Mouse (Mus musculus) liver (tissue): ENCODE measurements around the gene Sept1.
A peak's percentile ranks its signal among the peaks of the same experiment; 100 is the strongest.

Experiments
- DNase-seq: peaks from one replicate; pipeline ENCODE4 v3.0.0-alpha.2; 2020; ENCODE audit warnings: mixed read lengths

Sept1 gene

GRCm38 (mm10) chr7:127232622-127233367 is at the start of gene Sept1, which contains the start of gene Zfp553:
Gene Sept1, minus strand, starts transcription at chr7:127233130.
Gene Zfp553, plus strand, starts transcription at chr7:127233061.
- DNase-seq: peak; percentile 85

DNA sequence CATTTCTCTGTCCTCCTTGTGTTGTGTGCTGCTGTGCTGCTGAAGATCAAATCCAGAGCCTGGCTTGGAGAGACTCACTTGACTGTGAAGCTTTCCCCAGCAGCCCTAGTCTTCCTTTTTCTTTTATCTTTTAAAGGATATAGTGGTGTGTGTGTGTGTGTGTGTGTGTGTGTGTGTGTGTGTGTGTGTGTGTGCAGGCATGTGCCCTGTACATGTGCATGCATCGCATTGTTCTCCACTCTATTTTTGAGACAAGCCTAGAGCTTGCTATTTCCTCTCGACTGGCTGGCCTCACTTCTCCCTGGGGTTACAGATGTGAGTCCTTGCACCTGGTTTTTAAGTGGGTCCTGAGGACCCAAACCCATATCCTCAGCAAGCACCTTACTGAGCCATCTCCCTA is 49.3 kb upstream of the Sept1 start:
- DNase-seq: no peak

GRCm38 (mm10) chr7:127281114-127281513 is 48.2 kb upstream of the Sept1 start:
- no peak for DNase-seq

DNA sequence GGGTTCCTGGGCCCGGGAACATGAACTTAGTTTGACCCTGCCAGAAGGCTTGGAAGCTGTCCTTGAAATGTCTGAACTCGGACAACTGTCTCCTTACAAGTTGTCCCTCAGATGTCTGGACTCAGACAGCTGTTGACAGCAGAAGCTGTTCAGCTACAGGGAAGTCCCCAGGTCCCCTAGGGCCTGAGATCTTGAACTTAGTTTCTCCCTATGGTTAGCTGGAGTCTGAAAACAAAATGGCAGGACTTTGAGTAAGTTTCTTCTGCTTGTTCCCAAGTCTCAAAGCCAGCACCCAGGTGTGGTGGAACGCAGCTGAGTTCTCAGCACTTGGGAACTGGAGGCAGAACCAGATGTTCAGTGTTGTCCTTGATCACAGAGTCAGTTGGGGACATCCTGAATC is 47.2 kb upstream of the Sept1 start:
- no peak for DNase-seq

DNA sequence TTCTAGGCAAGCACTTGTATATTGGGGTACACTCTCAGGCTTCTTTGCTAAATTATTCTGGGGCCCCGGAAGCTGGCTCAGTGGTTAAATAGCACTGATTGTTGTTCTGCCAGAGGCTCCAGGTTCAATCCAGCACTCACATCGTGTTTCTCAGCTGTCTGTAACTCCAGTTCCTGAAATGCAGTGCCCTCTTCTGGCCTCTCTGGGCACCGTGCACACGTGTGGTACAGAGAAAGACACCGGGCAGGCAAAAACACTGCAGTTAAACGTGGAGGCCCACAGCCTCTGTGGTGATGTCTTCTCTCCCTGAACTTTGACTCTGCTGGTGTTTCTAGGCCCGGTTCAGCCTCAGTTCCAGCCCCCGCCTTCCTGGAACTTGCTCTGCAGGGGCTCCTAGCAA is 45.4 kb upstream of the Sept1 start:
- peak; percentile 61 for DNase-seq

GRCm38 (mm10) chr7:127276519-127276961 is 43.6 kb upstream of the Sept1 start:
- DNase-seq: no peak

DNA sequence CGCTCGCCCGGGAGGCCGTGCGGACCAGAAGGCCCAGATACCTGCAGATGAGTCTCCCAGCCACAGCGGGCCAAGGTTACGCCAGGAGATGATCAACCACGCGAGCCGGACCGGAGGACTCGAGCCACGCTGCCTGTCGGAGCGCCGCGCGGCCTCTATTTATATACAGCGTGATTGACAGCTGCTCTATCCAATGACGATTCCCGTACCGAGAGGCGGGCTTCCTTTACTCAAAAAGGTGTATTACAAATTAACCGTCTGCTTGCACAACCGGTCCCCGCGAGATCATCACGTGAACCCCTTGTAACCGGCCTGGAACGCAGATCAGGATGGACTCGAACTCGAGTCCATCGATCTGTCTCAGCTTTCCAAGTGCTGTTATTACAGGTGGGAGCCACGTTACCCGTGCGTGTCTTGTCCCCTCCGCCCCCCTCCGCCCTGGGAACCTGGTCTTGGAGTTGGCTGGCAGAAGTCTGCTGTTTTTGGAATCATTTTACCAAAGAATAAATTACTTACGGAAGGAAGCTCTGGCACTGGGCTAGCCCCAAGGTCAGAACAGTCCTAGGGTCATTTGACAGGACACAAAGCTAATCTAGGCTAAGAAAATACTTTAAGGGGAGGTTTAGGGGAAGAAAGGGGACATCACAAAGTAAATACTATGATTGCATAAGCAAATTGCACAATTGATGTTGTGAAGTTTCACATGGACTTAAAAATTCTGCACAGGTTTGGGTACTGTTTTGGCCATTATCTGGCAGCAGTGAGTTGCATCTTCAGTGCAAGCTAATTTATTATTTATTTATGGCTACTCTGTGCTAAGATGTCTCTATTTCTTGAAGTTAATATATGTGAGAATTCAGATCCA is 41.2 kb upstream of the Sept1 start, which contains the start of gene Sephs2:
Sephs2 (minus strand) TSS at position 131 of the 865 bp plus-strand sequence.
- peak; percentile 94 for DNase-seq

- DNase-seq: no peak
Observed at GRCm38 (mm10) chr7:127273118-127273923, 40.4 kb upstream of the Sept1 start.

DNA sequence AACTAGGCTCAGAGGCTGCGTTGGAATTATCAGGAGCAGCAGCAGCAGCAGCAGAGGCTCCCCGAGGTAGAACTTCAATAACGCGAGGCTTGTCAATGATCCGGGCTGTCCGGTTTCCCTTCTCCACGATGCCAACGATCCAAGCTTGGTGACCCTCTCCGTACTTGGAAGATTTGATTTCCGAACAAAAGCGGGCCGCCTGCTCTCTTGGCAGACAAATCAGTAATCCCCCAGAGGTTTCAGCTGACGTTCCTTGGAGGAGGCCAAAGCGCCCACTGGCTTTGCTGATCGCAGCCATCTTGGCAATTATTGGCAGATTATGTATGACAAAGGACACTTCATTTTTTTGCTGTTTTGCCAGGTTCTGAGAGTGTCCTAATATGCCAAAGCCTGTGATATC is 39.6 kb upstream of the Sept1 start:
- DNase-seq: no peak

DNA sequence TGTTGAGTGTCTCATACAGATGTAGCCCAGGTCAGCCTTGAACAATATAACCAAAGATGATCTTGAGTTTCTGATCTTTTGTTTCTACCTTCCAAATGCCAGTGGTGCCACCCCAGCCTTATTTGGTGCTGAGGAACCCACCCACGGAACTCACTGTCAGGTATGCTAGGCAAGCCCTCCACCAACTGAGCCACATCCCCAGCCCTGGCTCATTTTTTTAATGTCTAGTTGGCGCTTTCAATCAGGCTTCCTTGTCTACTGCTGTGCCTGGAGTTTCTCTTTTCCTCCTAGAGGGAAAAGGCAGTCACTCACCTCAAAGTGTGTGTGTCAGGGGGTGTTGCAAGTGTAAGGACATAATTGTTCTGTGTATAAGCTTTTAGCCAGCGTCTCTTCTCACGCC is 38.2 kb upstream of the Sept1 start:
- no peak for DNase-seq

DNA sequence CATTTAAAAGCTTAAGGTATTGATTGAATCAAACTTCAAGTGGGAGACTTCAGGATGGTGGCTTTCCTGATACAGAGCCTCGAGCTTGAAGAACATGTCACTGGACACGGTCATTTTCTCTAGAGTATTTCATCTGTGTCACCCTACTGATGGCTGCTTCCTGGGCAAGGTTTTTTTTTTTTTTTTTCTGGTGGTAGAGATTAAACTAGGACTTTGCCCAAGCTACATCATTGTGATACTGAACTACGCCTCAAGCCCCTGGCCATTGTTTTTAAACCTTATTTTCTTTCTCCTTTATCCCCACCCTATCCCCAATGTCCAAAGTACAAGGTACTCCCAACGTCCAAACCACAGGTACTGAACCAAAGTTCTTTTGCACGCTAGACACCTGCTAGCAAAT is 37.7 kb upstream of the Sept1 start:
- no peak for DNase-seq

DNA sequence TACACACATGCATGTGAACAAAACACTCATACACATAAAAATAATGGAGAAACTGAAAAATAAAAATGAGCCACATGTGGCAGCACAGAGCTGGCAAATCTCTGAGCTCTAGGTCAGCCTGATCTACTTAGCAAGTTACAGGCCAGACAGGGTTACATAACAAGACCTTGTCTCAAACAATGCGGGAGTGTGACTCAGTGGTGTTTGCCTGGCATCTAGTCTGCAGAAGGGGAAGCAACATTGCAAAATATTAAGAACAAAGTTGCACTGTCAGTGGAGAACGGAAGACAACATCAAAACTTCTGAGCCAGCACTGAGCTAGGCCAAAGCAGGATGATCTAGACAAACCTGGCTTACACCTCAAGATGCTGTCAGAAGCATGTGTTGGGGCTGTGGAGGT is 37.3 kb upstream of the Sept1 start:
- DNase-seq: no peak

GRCm38 (mm10) chr7:127263526-127263925 is 30.6 kb upstream of the Sept1 start:
- no peak for DNase-seq

DNA sequence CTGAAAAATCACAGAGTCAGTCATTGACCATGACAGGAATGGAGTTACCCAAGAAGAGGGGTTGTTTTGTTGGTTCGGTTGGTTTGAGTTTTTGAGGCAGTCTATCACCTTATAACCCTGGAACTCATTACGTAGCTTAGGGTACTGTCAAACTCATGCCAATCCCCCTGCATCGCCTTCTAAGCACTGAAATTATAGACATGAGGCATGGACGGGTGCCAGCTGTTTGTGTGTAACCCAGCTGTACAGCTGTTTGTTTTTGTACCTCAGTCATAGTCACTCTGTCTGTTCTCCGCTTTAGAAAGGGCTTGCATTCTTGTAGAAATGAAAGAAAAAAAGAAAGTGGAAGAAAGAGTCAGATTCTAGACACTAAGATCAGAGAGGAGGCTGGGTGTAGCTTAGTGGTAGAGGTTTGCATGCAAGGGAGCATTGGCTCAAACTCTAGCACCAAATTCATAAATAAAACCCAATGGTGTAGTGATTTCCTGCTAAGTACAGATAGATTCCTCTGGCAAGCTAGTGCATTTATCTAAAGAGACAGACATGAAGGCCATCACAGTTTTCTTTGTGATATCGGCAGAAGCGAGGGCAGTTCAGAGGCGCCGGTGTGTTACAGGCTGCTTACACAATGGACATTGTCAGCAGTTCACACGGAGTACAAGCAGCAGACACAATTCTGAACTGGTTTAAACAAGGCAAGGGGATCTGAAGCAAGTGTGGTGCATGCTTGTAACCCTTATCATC is 29.5 kb upstream of the Sept1 start:
- DNase-seq: no peak

- peak; percentile 98 for DNase-seq
Observed at GRCm38 (mm10) chr7:127260309-127261111, 27.6 kb upstream of the Sept1 start, which contains the start of gene Dctpp1. Gene Dctpp1, minus strand, starts transcription at chr7:127260709.

DNA sequence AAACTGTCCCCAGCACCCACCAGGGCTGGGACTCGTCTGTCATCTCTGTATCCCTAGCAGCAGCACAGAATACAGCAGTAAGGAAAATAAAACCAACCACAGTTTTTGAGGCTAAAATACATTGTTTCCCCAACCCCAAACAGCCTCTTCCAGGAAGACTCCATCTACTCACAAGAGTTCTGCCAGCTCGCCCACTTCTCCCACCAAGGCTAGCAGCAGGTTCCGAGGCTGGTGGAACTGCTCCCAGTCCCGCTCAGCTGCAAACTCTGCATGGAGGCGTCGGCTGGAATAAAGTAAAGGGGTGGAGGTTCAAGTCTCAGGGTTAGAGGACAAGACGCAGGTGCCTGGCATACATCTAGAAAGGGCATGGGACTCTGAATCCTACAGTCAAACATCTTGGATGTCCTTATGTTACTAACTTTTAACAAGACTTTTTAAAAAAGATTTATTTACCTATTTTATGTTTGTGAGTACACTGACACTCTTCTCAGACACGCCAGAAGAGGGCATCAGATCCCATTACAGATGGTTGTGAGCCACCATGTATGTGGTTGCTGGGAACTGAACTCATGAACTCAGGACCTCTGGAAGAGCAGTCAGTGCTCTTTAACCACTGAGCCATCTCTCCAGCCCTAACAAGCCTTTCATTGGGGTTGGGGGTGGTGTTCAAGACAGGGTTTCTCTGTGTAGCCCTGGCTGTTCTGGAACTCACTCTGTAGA is 26.4 kb upstream of the Sept1 start:
- no peak for DNase-seq

GRCm38 (mm10) chr7:127256518-127256917 is 23.6 kb upstream of the Sept1 start:
- DNase-seq: no peak

DNA sequence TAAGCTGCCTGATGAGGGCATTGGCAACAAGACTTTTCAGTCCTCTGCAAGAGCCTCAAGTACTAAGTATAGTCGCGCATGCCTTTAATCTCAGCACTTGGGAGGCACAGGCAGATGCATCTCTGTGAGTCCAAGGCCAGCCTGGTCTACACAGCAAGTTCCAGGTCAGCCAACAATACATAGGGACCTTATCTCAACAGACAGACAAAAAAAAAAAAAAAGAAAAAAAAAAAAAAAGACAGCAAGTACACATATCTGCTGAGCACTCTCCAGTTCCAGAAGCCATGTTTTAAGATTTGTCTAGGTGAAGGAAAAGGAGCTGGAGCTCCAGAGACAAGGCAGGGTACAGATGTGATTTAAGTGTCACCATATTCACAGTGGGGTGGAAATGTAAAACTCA is 23.0 kb upstream of the Sept1 start:
- no peak for DNase-seq

DNA sequence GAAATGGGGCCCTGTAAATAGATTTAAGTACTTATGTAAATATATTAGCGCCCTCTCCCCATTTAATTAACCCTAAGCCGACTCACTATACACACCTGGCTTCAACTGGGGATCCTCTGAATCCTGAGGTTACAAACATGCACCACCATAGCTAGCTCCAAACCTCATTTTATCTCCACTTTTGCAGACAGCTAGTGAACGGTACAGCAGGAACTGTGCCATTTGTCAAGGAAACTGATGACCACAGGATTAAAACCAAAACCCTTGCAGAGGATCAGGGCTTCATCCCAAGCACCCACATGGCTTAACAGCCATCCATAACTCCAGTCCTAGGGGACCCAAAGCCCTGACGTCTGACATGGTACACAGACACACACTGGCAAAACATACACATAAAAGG is 22.1 kb upstream of the Sept1 start:
- no peak for DNase-seq
